Mouse (Mus musculus): Measurements from ENCODE around the gene Gm4312.

- TF ChIP-seq POLR2A (IDR thresholded peaks at IDR 0.05; ENCODE audit: control insufficient read depth, low read depth, low read length) (no peak), CTCF (IDR thresholded peaks at IDR 0.05; ENCODE audit: control insufficient read depth, insufficient read depth, insufficient replicate concordance, low read depth, low read length) (no peak)
These were observed 33.2 kb upstream of the Gm4312 start for GRCm38 (mm10) chr10:100415566-100415965.
